Mouse (Mus musculus): Measurements from ENCODE around the gene Fam198a. TPM values are rescaled to one million over a fixed set of nuclear protein-coding genes. Genes with fewer than 3 reads are reported as not detected.

Fam198a gene
- 3.7 and 4.0 TPM in 2 replicates for polyA plus RNA-seq (2012; rRNA removed)

DNA sequence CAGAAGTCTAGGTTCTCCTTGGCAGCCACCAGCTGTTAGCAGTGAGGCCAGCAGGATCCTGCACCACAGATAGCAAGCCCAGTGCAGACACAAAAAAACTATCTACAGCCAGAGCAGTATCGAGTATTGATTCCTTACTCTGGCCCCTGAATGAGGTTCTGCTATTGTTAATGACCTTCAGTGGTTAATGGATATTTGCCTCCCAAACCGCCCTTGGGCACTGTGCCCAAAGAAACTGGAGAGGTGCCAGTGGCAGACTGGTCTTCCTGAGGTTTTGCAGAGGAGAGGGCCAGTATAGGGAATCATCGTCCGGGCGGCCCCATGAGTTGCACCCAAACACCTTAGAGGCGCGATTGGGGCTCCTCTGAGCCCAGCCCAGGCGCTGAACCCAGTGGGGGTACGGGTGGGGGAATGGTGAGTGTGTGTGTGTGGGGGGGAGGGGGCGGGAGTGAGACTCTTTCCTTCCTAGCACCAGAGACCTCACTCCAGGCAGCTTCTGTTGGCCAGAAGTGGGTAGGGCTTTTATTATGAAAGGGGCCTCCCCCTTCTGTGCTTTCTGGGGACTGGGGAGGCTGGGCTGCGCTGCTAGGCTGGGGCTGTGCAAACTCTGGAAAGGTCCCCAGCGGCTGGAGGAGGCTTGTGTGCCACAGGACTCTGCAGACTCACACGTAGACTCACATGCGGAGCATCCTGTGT lies at the start of gene Fam198a:
Gene Fam198a, plus strand, starts transcription at position 571 of the 696 bp plus-strand sequence.
- no peak for DNase-seq (ENCODE audit: low read depth)

- no peak for DNase-seq (ENCODE audit: low read depth)
These were observed 48.8 kb upstream of the Fam198a start for GRCm38 (mm10) chr9:121901710-121902700.

DNA sequence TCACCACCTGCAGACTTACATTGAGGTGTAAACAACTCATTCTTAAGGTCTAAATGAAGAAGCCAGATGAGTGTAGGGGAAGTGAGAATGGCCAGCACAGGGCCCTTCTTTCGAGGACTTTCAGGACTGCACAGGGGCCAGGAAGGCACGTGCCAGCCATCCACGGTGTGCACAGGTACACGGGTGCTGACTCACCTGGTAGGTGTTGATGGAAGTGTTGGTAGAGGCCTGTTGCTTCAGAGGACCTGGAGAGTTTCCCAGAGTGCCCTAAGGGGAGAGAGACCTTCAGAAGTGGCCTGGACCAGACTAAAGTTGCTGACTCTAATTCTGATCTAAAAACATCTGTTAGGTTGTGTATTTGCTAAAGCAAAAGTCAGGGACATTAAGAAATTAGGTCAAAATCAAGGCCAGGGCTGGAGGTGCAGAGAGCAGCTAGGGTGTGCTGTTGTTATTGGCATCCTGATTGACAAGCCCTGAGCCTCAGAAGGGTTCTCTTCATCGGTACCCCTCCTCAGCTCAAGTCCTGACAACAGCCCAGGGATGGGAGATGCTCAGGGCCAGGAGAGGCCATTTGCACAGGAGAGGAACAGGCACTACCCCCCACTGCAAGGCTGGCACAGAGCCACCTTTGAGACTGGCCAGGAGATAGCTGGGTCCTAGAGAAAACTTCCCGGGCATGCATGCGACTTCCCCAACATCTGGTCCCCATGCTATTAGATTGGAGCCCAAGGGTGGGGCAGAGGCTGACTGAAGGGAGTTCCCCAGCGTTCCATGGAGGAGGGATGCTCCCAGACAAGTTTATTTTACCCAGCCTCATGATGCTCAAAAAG lies 47.1 kb upstream of the Fam198a start:
- DNase-seq (ENCODE audit: low read depth) = no peak

- DNase-seq (ENCODE audit: low read depth) = no peak
These were observed 46.5 kb upstream of the Fam198a start for GRCm38 (mm10) chr9:121904319-121904718.

GRCm38 (mm10) chr9:121904946-121905345 lies 45.8 kb upstream of the Fam198a start:
- no peak for DNase-seq (ENCODE audit: low read depth)

GRCm38 (mm10) chr9:121905556-121906185 lies 45.1 kb upstream of the Fam198a start:
- DNase-seq (ENCODE audit: low read depth) = no peak

GRCm38 (mm10) chr9:121906456-121906855 lies 44.3 kb upstream of the Fam198a start:
- DNase-seq (ENCODE audit: low read depth) = no peak

DNA sequence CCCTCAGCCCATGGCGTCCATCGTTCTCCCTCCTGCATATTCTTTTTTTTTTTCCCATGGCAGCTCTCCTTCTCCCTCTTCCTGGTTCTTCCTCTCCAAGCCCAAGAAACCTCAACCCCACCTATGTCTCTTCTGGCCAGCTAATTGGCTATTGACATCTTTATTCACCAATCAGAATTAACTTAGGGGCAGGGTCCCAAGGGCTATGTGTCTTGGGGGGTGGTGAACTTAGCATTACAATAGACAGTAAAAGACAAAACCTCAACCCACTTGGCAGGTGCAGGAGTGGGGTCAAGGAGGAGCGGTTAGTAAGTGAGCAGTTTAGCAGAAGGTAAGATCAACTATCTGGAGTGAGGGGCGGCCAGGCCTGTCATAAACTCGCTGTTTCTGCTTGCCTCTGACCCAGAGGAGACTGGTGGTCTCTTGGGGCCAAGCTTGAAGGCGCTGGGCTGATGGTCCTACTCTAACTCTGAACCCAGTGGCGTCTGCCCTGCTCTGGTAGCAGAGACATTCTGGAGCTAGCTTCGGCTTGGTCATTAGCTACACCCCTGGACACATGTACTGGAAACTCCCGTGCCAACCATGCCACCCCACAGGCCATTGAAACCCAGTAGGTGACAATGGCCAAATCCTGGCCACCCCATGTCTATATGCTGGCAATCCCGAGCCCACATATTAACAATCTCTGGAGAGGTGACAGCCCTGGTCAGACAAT lies 43.3 kb upstream of the Fam198a start:
- no peak for DNase-seq (ENCODE audit: low read depth)

DNA sequence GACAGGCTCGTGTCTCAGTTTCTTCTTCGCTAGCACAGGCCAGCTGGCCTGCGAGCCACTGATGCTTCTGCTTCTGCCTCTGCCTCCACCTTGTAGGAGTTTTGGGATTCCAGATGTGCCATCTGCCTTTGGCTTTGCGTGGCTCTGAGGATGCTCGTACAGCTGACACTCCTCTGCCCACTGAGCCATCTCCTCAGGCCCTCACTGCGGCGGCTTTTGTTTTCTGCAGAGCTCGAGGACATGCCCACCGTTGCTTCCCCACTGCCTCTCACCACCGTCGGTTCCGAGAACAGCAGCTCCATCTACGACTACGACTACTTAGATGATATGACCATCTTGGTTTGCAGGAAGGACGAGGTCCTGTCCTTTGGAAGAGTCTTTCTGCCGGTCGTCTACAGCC lies 42.5 kb upstream of the Fam198a start:
- DNase-seq (ENCODE audit: low read depth) = no peak

- DNase-seq (ENCODE audit: low read depth) = no peak
These were observed 41.2 kb upstream of the Fam198a start for GRCm38 (mm10) chr9:121909635-121910034.

- DNase-seq (ENCODE audit: low read depth) = no peak
These were observed 39.6 kb upstream of the Fam198a start for GRCm38 (mm10) chr9:121911196-121911595.

GRCm38 (mm10) chr9:121912786-121913185 lies 38.0 kb upstream of the Fam198a start:
- no peak for DNase-seq (ENCODE audit: low read depth)

- no peak for DNase-seq (ENCODE audit: low read depth)
These were observed 36.5 kb upstream of the Fam198a start for GRCm38 (mm10) chr9:121914226-121914757.

DNA sequence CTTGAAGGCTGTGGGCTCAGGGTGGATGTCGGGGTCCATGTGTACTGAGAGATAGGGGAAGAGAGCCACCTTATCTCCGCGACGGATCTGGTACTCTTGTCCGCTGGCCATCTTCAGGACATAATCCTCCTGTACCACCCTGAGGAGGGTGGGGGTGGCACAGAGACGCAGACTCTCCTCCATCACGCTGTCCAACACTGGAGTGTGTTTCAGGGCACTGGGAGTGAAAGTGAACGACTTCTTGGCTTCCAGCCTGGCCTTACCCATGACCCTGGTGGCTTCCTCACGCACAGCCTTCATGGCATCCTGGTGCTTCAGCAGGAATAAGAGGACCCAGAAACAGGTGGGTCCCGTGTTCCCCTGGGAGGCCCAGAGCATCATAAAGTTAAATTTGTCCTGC lies 35.7 kb upstream of the Fam198a start:
- DNase-seq (ENCODE audit: low read depth) = no peak

DNA sequence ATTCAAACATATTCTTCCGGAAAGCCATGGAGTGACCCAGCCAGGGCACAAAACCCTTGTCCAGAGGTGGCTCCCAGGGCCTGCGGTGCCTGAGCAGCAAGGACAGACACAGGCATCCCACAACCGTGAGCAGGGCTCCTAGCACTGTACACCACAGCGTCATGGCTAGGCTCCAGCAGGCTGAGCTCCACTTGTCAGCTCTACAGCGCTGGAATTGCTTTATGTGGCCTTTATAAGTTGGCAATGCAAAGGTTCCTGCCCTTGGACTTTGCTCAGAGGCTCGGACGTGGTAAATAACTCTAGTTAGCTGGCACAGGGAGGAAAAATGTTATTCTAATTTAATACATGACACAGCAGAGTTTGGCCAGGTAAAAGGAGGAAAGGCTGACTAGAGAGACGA lies 34.7 kb upstream of the Fam198a start, which contains the start of gene Cyp8b1:
Gene Cyp8b1, minus strand, starts transcription at position 204 of the 400 bp plus-strand sequence.
- DNase-seq (ENCODE audit: low read depth) = no peak

DNA sequence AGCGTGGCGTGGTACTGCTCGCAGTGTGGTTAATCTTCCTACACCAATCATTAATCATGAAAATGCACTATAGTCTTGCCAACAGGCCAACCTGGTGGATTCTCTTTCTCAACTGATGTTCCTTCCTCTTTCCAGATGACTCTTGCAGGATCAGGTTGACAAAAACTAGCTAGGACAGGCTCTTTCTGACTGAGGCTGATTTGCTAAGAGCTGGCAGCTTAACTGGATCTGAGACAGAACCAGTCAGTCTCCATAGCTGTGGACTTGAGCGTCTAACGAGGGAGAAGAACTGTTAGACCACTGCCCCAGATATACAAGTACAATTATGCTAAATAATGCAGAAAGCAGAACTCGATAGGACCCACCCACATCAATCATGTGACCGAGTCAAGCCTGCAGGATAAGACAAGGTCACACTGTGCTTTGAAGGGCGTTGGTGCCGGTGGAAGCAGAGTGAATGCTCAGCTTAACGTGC lies 31.7 kb upstream of the Fam198a start:
- peak; percentile 96 for DNase-seq (ENCODE audit: low read depth)

DNA sequence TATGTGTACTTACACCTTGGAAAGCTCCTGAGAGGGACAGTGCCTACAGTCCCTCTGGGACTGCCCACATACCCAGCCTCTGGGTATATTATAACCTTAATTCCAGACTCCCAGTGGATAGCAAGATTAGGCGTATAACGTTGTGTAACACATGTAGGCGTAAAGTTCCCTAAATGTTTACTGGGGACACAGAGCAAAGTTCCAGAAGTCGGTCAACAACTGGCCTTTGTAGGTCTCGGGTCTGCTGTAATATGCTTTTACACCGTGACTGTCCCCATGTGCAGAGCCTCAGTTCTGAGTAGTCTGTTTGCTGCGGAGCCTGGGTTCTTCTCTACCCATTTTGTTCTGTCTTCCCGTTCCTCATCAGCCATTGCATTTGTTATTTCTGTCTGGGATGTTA lies 27.3 kb upstream of the Fam198a start:
- no peak for DNase-seq (ENCODE audit: low read depth)

DNA sequence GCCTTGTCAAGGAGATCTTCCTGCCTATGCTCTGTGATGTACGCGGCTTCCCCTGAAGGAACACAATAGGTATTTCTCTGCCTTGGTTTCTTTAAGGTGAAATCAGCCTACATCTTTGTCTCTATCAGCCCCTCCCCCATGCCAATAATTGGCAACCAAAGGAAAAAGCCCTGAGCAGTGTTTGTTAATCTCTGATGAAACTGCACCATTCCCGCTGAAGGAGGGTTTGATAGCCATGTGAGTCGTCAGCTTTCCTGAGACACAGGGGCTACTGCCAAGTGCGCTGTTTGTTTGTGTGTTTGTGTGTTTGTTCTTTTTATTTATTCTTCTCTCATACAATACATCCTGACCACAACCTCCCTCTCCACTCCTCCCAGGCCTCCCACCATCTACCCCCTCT lies 26.9 kb upstream of the Fam198a start:
- no peak for DNase-seq (ENCODE audit: low read depth)

DNA sequence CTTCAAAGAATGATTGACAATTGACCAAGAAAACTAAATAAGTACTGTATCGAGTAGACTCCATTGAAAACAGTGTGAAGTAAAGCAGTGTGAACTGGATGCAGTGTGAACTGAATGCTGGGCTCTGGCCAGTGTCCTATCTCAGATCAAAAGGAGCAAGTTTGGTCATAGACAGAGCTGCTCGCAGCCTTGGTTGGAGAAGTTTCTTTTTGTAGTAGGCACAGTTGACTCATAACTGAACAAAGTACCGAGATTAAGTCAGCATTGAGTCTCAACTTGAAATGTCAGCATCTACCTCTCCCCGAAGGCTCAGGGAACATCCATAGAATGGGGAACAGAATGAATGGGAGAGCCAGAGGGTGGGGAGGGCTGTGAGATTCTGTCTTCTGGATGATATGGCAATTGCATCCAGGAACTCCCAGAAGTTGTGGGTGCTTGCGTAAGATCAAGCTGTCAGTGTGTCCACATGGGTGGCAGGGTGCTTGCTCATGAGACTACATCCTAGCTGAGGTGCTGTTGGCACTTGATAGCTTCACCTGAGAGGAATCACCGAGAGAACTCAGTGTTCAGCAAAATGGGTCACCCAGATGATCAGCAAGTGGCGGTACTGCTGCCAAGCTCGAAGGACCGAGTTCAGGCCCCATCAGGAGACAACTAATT lies 25.8 kb upstream of the Fam198a start:
- DNase-seq (ENCODE audit: low read depth) = no peak

DNA sequence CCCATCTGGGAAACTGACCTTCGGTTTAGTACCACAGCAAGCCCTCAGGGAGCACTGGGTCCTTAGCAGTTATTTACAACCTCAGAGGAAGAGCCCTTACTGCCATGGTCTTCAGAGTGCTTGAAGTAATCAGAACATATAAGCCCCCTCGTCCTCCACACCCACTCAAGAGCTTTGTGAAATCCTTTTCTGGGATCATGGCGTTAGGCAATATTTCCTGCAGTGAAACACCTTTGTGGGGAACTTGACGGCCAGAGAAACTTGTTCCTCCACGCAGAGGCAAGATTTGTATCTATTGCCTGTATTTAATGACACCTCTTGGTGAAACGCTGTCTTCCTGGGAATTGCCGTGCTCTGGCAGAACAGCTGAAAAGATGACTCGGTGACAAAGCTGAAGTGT lies 24.8 kb upstream of the Fam198a start:
- peak; percentile 92 for DNase-seq (ENCODE audit: low read depth)

All from gonadal fat pad, adult 2 months (tissue).